Mouse (Mus musculus): ENCODE results near the gene Brix1. TPM values are rescaled to one million over a fixed set of nuclear protein-coding genes. Genes with fewer than 3 reads are reported as not detected.

Gene Brix1
- total RNA-seq, 2 experiments from 2014 or later = 16.5 to 16.7 TPM

DNA sequence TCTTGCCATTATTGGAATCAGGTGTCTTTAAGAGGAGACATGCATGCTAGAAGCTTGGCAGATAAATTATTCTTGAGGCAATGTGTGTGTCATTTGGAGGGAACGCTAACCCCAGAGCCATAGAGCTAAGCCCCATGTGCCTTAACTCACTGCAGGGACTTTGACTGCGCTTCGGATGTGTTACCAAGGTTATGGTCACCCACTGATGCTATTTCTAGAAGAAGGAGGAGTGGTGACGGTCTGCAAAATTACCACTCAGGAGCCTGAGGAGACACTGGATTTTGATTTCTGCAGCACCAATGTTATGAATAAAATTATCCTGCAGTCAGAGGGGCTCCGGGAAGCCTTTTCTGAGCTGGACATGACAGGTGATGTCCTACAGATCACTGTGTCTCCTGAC, 4.4 kb upstream of the Brix1 start:
- Histone ChIP-seq H3K27ac (no peak overlapping the region), H3K4me3 (no peak overlapping the region)
- TF ChIP-seq CTCF (IDR thresholded peaks at IDR 0.05) = no peak
- intact Hi-C loops (cut with DNase I) = no loop called here
- no peak for DNase-seq

- H3K27ac ChIP-seq = no peak overlapping the region
- DNase-seq = no peak
- intact Hi-C loops (cut with DNase I) = loop anchor here (5.0 to 10.0 kb wide), 3 partner anchors 228 to 908 kb away; partner anchors contain the start of genes Rai14 and Tars
- no peak for TF ChIP-seq CTCF (IDR thresholded peaks at IDR 0.05)
- no peak overlapping the region for H3K4me3 ChIP-seq
Measured at GRCm38 (mm10) chr15:10487246-10487645, 1.5 kb upstream of the Brix1 start.

DNA sequence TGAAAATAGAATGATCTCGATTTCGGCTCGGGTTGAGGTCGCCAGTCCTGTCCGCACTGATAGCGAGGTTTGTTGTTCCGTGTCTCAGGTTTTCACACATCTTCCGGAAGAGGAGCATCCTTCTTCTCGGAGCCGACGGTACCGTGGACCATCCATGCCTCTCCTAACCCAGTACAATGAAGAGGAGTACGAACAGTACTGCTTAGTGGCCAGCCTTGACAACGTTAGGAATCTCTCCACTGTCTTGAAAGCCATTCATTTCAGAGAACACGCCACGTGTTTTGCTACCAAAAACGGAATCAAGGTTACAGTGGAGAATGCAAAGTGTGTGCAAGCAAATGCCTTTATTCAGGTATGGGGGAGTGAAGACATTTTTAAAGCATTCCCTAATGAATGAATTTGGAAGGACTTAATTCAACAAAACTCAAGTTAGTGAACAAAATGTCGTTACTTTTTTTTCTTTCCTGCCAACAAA, 655 bp upstream of the Brix1 start:
- no peak for TF ChIP-seq CTCF (IDR thresholded peaks at IDR 0.05)
- H3K27ac ChIP-seq = peak overlapping the region; percentile 95
- H3K4me3 ChIP-seq = peak overlapping the region; percentile 80
- no peak for DNase-seq
- intact Hi-C loops (cut with DNase I) = loop anchor here (5.0 to 10.0 kb wide), 3 partner anchors 228 to 908 kb away; partner anchors contain the start of genes Rai14 and Tars

- intact Hi-C loops (cut with DNase I) = loop anchor here (2.0 kb wide), 1 partner anchor 14 kb away; the partner anchor contains the start of gene Brix1
- peak overlapping the region; percentile 90 for H3K27ac ChIP-seq
- DNase-seq = no peak
- TF ChIP-seq CTCF (IDR thresholded peaks at IDR 0.05) = no peak
- H3K4me3 ChIP-seq = peak overlapping the region; percentile 97
Measured at GRCm38 (mm10) chr15:10470941-10471340, 14.8 kb downstream of the Brix1 start.

DNA sequence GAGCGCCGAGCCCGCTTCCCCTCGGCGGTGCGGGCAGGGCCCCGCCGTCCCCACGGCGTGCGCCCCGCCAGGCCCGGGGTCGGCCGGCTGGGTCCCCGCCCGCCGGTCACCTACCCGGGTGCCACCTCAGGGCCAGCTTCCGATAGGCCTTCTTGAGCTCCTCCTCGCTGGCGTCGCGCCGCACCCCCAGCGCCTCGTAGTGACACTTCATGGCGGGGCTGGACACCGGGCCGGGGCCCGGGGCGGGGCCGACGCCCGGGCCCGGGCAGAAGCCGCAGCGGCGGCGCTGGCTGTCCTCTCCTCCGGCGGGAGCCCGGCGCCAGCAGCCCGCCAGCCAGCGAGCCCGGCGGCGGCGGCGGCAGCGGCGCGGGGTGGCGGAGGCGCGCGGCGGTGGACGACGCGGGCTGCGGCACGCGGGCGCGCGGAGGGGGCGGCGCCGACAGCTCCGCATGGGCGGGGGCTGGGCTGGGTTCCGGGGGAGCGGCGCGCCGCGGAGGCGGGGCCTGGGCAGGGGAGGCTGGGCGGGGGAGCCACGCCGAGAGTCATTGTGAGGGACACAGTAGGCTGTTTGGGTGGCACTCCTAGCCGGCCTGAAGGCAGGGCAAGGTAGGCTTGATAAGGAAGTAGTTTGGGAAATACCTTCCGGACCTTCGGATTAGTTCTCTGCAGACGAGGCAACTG, 15.5 kb downstream of the Brix1 start, which contains the start of gene Dnajc21:
Gene Dnajc21, minus strand, starts transcription at position 366 of the 681 bp plus-strand sequence.
- no peak for TF ChIP-seq CTCF (IDR thresholded peaks at IDR 0.05)

DNA sequence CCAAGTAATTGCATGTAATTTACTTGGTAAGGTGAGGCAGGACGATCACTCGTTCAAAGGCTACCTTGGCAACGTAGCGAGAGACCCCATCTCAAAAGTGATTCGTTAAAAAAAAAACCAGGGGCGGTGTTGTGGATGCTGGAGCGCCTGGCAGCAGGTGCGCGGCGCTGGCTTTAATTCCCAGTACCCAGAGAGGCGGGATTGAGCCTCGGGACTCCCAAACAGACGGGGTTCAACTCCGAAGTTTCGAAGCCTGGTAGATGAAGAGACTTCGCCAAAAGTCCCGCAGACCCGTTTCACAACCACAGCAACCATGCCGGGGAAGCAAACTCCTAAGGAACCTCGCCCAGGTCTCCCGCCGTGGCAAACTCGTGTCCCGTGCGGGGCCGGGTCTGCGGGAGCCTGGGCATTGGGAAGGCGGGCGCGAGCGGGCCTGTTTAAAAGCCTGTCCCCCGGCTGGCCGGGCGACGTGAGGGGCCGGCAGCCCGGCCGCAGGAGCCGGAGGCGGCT, 16.1 kb downstream of the Brix1 start:
- no peak for TF ChIP-seq CTCF (IDR thresholded peaks at IDR 0.05)
- DNase-seq = no peak
- Histone ChIP-seq H3K27ac (peak overlapping the region; percentile 95), H3K4me3 (peak overlapping the region; percentile 97)
- intact Hi-C loops (cut with DNase I) = loop anchor here (2.0 kb wide), 1 partner anchor 15 kb away; the partner anchor contains the start of gene Brix1

More for the DNA sequence above, 15.5 kb downstream of the Brix1 start, which contains the start of gene Dnajc21:
- H3K4me3 ChIP-seq = peak within 1 kb of the TSS; percentile 97
- intact Hi-C loops (cut with DNase I) = loop anchor here (2.0 kb wide), 1 partner anchor 15 kb away; the partner anchor contains the start of gene Brix1
- peak; percentile 96 for DNase-seq
- peak within 1 kb of the TSS; percentile 95 for H3K27ac ChIP-seq

DNA sequence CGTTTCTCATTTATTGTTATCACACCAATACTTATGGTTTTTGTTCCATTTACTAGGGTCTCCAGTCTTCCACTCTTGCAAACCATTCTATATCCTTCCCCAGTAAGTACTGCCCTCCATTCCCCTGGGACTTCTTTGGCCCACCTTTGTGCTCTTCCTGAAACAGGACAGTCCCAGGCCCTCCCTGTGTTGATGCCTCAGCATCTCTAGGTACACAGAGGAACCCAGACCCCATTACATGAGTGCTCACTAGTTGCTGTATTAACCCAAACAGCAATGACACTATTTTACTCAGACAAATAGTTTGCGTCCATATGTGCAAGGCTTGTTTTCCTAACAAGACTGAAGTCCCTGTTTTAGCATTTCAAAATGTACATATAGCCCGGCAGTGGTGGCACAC, 17.0 kb downstream of the Brix1 start:
- no peak for DNase-seq
- no peak for TF ChIP-seq CTCF (IDR thresholded peaks at IDR 0.05)
- H3K4me3 ChIP-seq = no peak overlapping the region
- H3K27ac ChIP-seq = no peak overlapping the region
- intact Hi-C loops (cut with DNase I) = no loop called here

DNA sequence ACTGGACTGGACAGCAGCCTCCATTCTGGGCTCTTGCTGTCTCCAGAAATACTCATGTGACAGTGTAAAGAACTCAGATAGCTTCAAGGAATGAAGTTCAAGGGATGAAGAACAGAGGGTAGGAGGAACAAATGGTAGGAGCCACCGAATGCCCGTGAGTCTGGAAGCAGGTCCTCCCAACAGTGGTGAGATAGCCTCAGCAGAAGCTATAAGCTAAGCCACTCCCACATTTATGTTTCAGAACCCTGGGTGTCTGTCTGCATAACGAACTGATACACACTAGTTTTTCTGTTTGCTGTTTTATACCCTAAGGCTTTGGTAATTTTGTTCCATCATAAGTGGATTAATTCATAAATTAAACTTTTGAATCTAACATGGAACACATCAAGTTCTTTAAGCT, 21.1 kb downstream of the Brix1 start:
- TF ChIP-seq CTCF (IDR thresholded peaks at IDR 0.05) = no peak
- DNase-seq = no peak
- intact Hi-C loops (cut with DNase I) = no loop called here
- H3K27ac ChIP-seq = no peak overlapping the region
- no peak overlapping the region for H3K4me3 ChIP-seq

DNA sequence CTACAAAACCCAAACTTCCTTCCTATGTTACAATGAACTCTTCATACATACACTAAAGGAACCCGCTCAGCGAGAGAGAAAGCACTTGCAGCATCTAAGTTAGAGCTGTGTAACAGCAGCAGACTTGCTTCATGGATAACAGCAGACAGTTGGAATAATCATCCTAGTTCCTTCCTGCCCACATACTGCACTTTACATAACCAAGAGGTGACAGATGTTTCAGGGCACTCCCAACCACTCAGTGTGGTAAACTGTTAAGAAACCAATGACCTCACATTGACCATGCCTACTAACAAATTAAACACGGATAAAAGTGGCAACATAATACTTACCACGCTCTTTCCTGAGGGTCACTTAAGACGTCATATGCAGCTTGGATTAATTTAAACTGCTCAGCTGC, 22.2 kb downstream of the Brix1 start:
- DNase-seq = no peak
- intact Hi-C loops (cut with DNase I) = no loop called here
- H3K4me3 ChIP-seq = no peak overlapping the region
- TF ChIP-seq CTCF (IDR thresholded peaks at IDR 0.05) = no peak
- no peak overlapping the region for H3K27ac ChIP-seq

DNA sequence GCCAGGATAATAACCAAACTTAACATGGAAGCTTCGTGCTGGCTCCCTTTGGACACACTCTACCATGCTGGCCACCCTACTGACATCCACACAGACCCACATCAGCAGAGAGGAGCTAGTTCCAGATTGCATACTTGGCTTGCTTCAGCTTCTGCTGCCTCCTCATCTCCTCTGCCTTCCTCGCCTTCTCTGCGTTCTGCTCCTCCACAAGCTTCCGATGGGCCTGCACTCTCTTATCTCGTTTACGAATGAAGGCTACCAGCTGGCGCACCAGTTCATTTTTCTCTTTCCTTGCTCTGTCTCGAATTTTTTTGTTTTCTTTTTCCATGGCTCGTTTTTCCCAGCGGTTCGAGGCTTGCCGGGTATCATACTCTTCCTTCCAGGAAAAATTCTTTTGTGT, 24.8 kb downstream of the Brix1 start:
- intact Hi-C loops (cut with DNase I) = no loop called here
- no peak for TF ChIP-seq CTCF (IDR thresholded peaks at IDR 0.05)
- Histone ChIP-seq H3K27ac (no peak overlapping the region), H3K4me3 (no peak overlapping the region)
- DNase-seq = no peak

DNA sequence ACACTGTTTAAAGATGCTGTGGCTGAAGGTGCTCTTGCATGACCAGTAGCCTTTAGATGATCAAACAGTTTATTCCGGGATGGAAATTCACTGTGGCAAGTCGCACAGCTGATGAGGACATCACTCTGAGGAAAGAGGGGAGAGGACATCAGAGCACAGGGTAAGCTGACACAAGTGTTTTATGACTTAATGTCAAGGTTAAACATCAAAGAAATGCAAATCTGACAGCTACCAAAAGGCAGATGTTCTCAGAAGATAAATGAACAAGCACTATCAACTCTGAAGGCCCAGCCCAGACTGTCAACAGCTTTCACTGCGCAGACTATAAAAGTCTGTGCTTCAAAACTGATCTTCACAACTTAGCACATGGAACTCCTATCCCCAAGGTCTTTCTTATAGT, 38.6 kb downstream of the Brix1 start:
- DNase-seq = no peak
- intact Hi-C loops (cut with DNase I) = no loop called here
- Histone ChIP-seq H3K27ac (no peak overlapping the region), H3K4me3 (no peak overlapping the region)
- TF ChIP-seq CTCF (IDR thresholded peaks at IDR 0.05) = no peak

DNA sequence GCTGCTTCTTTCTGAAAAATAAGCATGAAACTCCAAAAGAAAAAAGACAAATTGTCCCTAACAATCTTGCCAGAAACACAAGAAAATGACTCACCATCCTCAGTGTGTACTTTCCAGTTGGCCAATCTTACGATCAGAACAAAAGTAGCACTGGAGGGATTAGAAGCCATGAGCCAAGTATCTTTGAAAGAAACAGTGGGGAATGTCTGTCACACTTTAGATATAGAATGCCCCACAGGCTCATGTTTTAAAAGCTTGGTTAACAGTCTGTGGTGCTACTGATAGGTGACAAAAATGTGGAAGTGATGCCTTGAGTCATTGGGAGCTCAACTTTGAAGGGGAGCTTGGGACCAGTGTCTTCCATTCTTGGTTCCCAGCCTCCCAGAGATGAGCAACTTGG, 43.5 kb downstream of the Brix1 start:
- Histone ChIP-seq H3K27ac (no peak overlapping the region), H3K4me3 (no peak overlapping the region)
- DNase-seq = no peak
- no peak for TF ChIP-seq CTCF (IDR thresholded peaks at IDR 0.05)
- intact Hi-C loops (cut with DNase I) = no loop called here

GRCm38 (mm10) chr15:10441493-10441892, 44.3 kb downstream of the Brix1 start:
- TF ChIP-seq CTCF (IDR thresholded peaks at IDR 0.05) = no peak
- DNase-seq = no peak
- H3K4me3 ChIP-seq = no peak overlapping the region
- intact Hi-C loops (cut with DNase I) = no loop called here
- no peak overlapping the region for H3K27ac ChIP-seq
